Mouse (Mus musculus): ENCODE measurements around the gene Tmem132c.
A peak's percentile ranks its signal among the peaks of the same experiment; 100 is the strongest.

Gene Tmem132c

DNA sequence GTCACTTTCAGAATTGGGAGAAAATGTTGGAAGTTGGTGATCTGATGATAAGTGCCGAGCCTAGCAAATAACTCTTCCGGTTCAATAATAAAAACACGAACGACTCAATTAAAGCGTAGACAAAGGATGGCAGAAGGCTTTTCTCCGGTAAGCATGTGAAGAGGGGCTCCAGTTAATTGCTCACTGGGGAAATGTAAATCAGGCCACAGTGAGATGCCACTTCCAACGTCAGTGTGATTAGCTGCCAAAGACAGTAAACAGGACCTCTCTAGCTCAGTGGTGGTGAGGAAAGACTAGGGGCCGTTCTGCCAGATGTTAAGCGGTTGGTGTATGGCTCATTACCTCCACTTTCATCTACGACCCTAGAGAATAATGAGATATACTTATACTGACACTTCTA is 187.5 kb downstream of the Tmem132c start:
- DNase-seq: no peak

GRCm38 (mm10) chr5:127431561-127431960 is 190.0 kb downstream of the Tmem132c start:
- DNase-seq: no peak

- DNase-seq: peak; percentile 79 to 89
These were observed 195.2 kb downstream of the Tmem132c start for GRCm38 (mm10) chr5:127436836-127437235.

DNA sequence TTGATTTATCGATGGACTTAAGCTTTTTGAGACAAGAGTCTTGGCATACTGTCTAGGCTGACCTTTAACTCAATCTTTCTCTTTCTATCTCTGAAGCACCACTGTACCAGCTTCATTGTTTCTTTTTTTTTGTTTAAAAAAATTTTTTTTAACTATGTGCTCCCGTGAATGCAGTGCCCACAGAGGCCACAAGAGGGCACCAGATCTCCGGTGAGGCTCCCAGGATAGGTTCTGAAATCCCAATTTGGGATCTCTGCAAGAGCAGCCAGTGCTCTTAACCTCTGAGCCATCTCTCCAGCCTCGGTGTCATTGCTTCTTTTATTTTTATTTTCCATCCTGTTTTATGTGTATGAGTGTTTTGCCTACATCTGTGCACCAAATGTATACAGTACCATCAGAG is 197.0 kb downstream of the Tmem132c start:
- peak; percentile 23 to 43 for DNase-seq

- DNase-seq: no peak
These were observed 200.4 kb downstream of the Tmem132c start for GRCm38 (mm10) chr5:127441963-127442362.

DNA sequence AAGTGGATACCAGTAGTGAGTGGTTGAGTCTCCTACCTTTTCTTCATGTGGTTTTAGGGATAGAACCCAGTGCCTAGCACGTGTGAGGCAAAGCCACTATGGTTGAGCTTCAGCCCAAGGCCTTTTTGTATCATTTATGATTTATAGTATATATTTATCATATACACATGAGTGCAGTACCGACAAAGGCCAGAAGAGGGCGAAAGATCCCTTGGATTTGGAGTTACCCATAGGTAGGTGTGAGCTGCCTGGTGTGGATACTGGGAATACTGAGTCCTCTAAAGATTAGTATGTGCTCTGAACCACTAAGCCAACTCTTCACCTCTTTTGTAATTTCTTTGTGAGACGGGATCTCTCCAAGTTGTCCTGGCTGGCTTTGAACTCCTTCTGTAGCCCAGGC is 212.0 kb downstream of the Tmem132c start:
- peak; percentile 71 to 79 for DNase-seq

DNA sequence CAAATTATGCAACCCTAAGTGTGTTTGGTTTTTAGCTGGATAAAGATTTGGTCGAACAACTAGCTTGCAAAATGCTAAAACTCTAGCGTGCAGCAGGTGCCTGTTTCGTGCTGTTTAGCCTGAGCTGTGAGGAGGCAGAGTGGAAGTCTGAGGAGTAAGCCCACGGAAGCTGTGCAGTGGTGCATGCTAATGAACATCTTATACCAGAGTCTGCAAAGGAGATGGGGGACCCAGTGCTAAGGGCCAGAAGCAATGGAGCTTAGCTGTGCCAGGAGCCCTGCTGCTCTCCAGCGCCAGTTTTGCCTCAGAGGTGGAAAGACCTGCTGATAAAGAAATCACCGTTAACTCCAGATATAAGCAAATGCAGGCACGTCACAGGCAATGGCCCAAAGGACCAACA is 212.5 kb downstream of the Tmem132c start:
- DNase-seq: no peak

DNA sequence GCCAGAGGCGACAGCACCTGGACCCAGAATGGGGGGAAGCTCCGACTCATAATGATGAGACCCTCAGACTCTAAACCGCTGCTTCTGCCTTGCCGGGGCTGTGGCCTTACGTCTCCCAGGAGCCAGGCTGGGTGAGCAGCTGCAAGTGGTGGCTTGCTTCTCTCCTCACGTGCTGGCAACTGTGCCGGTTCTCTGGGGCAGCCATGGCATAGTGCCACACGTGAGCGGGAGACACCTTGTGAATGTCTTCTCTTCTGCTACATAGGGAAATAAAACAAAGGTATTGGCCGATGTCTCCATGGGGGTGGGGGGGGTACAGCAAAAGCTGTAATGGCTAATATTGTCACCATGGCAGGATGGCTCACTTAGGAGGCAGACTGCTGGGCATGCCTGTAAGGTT is 214.5 kb downstream of the Tmem132c start:
- DNase-seq: peak; percentile 53 to 58

DNA sequence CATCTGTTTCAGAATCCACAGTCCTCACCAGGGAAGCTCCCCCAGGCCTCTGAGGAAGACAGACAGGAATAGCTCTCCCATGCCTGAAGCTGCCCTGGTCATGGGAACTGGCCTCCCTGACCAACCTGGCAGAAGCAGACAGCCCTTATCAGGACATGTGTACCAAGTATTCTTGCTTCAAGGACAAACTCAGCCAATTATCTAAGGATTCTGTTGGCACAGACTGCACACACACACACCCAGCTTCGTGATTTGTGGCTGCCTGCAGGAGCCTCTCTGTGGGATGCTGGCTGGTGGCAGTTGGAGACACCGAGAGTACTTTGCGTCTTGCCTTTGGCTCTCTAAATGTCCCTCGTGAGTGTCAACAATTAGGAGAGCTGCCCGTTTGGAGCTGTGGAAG is 226.5 kb downstream of the Tmem132c start:
- no peak for DNase-seq

GRCm38 (mm10) chr5:127470351-127470750 is 228.7 kb downstream of the Tmem132c start:
- no peak for DNase-seq

DNA sequence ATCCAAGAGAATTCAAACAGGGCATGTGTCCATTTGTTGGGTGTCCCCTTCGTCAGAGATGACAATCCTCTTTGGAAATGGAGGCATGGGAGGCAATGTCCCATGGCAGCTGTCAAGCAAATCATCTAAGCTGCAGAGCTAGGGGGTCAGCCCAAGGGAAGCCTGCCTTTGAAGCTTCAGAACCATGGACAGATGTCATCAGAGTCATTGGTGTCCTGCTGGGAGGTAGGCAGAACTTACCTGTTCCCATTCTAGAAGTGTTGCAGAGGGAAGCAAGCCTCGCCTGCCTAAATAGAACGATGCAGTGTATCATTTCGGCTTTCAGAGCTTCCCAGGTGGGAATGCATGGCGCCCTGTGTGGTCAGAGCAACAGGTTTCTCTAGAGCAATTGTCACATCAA is 230.3 kb downstream of the Tmem132c start:
- DNase-seq: no peak

- DNase-seq: peak; percentile 73 to 80
These were observed 232.1 kb downstream of the Tmem132c start for GRCm38 (mm10) chr5:127473706-127474105.

DNA sequence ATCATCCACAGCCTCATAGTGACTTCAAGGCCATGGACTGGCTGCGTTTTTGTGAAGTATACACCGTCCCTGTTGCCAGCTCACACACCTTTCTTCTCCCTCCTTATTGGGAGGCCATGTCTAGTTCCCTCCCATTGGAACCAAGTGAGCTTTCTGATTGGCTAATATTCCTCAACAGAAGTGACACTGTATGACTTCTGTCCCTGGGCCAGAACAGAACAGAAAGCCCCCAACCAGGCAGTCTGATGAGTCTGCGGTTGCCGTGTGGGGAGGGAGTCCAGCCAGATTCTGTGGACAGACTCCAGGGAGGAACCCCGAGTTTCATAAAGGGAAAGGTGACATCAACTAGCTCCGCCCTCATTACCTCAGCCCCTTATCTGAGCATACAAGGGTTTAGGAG is 233.2 kb downstream of the Tmem132c start:
- DNase-seq: peak; percentile 83

- no peak for DNase-seq
These were observed 236.2 kb downstream of the Tmem132c start for GRCm38 (mm10) chr5:127477790-127478189.

- no peak for DNase-seq
These were observed 236.7 kb downstream of the Tmem132c start for GRCm38 (mm10) chr5:127478322-127478721.

DNA sequence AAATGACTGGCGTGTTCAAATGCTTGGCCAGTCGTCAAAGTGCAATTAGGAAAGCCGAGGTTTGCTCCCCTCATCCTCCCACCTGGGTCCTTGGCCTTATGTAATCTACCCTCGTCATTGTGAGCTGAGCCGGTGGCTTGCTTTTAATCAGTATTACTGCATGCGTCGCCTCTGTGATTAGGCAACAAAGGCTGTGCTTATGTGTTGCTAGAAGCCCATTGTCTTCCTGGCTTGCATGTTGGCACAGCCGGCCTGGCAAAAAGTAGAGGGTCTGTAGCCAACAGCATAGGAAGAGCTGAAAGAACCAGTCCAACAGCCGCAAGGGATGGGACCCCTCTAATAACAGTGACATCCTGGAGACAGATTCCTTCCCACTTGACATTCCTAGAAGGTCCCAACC is 239.3 kb downstream of the Tmem132c start:
- DNase-seq: peak; percentile 65 to 76

GRCm38 (mm10) chr5:127481416-127481815 is 239.8 kb downstream of the Tmem132c start:
- DNase-seq: peak; percentile 84 to 88

DNA sequence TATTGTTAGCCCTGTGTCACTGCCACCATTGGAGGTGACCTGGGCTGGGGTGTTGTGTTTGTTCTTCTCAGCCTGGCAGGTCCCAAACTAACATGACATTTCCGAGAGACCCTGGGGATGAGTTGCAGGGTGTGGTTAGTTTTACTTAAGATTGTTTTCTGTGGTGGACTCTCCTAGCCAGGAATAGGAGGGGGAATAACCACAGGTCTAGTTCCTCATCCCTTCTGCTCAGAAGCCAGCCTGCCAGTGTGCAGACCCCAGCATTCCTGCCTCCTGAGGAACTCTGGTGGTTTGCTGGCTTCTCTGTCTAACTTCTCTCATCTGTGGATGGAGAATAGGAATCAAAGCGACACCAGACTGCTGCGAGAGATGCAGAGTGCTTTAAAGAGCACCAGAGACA is 240.7 kb downstream of the Tmem132c start:
- DNase-seq: no peak

GRCm38 (mm10) chr5:127483955-127484659 is 242.5 kb downstream of the Tmem132c start:
- no peak for DNase-seq

- DNase-seq: no peak
These were observed 243.3 kb downstream of the Tmem132c start for GRCm38 (mm10) chr5:127484813-127485486.

- DNase-seq: no peak
These were observed 245.6 kb downstream of the Tmem132c start for GRCm38 (mm10) chr5:127487190-127487589.

- peak in 1 of 2 experiments; percentile 35 for DNase-seq
These were observed 247.1 kb downstream of the Tmem132c start for GRCm38 (mm10) chr5:127488666-127489065.

GRCm38 (mm10) chr5:127491724-127492123 is 250.1 kb downstream of the Tmem132c start:
- DNase-seq: no peak

DNA sequence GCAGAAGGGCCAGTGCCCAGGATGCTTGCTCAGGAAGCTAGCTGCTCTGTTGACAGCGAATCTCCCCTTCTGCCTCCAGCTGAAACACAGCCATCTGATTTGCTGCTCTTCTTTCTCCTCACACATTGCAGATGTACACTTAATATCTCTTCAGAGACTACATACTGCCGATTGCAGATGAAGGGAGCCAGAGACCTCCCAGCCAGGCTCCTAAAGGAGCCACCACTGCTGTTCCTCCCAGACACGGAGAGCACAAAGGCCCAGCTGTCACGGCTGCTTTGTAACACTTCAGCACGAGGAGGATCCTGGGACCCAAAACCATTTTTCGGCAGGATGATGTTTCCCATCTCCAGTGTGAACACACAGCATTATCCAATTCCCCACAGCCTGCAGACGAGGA is 255.3 kb downstream of the Tmem132c start:
- DNase-seq: no peak

Data from cerebellum, postnatal 10 days (tissue).